Mouse (Mus musculus): ENCODE results near the gene Mtmr1.

- TF ChIP-seq CHD2 (IDR thresholded peaks at IDR 0.05; ENCODE audit: low read depth, low read length) (no peak), HCFC1 (IDR thresholded peaks at IDR 0.05; ENCODE audit: borderline replicate concordance, insufficient read depth, low read length) (no peak), ZNF384 (IDR thresholded peaks at IDR 0.05; ENCODE audit: low read depth, low read length) (no peak), MAFK (IDR thresholded peaks at IDR 0.05; ENCODE audit: insufficient read depth, low read depth, low read length) (no peak)
Observed at GRCm38 (mm10) chrX:71406290-71406689, 41.7 kb downstream of the Mtmr1 start.
